Mouse (Mus musculus) small intestine, adult 2 months (tissue): ENCODE measurements at regions not wholly inside any gene's neighbourhood (a gene's known extent, or its start where the extent isn't known, plus 50 kb on each side); places are given as distances from the start of the nearest gene placed in this dataset.

Source experiments
- CTCF ChIP-seq: fragments of 200-500 bp; IDR thresholded peaks from 2 replicates; pipeline ENCODE4 v1.5.1; 2012; ENCODE audit warnings: low read depth, mild to moderate bottlenecking, control low read depth, inconsistent platforms, low read length, moderate library complexity, mixed read lengths; ENCODE audit not compliant: insufficient replicate concordance, insufficient read length; ENCODE audit errors: extremely low read depth
- POLR2A ChIP-seq: fragments of 200-500 bp; IDR thresholded peaks from 2 replicates; pipeline ENCODE4 v1.6.1; 2012; ENCODE audit warnings: low read depth, mild to moderate bottlenecking, control low read depth, inconsistent platforms, low read length, moderate library complexity

DNA sequence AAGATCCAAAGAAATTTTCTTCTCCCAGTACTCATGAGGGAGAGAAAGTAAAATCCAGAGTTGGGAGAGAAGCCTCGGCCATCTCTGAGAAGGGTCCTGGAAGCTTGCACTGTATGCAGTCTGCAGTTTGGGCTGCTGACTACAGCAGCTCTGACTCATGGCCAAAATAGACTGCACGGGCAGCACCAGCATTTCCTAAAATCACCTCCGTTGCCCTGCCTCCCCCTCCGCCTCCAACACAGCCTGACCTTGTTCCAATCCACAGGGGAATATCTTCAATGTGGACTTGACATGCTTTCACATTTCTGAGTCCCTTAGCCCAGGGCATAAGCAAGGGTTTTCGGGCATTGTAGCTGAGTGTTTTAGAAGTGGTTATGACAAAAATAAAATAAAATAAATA is 441.3 kb downstream of the Nr2f2 start:
- TF ChIP-seq CTCF (no peak), POLR2A (no peak)
